Mouse (Mus musculus) neural tube, postnatal 0 days (tissue): Measurements from ENCODE around the gene Timm29. TPM values are rescaled to one million over a fixed set of nuclear protein-coding genes. Genes with fewer than 3 reads are reported as not detected.

Experiments
- microRNA counts: library from miRNA; unstranded; fragments of <30 nt; microRNA quantifications from one replicate; lab custom pipeline; 2015
- microRNA-seq: library from miRNA; unstranded; fragments of <30 nt; microRNA quantifications from one replicate; pipeline ENCODE4, GENCODE M21; 2016
- polyA plus RNA-seq: library from polyadenylated mRNA; unstranded; fragments of >200 nt; fragmentation: Nextera tagmentation; extraction: Ambion mirVana; gene quantifications from 2 replicates; pipeline ENCODE4 v1.2.1, GENCODE M21; 2015

Gene Timm29
- 48.5 and 49.7 TPM in 2 replicates for polyA plus RNA-seq

GRCm38 (mm10) chr9:21592703-21593121 lies at the start of gene Timm29, which contains the start of gene Yipf2:
Timm29 (plus strand) TSS chr9:21592722.
Yipf2 (minus strand) TSS chr9:21592828.

DNA sequence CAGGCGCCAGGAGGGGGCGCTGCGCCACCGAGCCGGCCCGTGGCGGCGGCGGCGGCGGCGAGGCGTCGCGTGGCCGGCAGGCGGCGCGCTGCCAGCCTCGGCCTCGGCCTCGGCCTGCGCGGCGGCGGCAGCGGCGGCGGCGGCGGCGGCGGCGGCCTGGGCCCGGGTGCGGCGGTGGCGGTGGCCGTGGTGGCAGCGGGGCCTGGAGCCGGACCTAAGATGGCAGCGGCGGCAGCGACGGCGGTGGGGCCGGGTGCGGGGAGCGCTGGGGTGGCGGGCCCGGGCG lies 45.8 kb upstream of the Timm29 start, which contains the start of gene Carm1:
Carm1 (plus strand) TSS at position 106 of the 286 bp plus-strand sequence.

DNA sequence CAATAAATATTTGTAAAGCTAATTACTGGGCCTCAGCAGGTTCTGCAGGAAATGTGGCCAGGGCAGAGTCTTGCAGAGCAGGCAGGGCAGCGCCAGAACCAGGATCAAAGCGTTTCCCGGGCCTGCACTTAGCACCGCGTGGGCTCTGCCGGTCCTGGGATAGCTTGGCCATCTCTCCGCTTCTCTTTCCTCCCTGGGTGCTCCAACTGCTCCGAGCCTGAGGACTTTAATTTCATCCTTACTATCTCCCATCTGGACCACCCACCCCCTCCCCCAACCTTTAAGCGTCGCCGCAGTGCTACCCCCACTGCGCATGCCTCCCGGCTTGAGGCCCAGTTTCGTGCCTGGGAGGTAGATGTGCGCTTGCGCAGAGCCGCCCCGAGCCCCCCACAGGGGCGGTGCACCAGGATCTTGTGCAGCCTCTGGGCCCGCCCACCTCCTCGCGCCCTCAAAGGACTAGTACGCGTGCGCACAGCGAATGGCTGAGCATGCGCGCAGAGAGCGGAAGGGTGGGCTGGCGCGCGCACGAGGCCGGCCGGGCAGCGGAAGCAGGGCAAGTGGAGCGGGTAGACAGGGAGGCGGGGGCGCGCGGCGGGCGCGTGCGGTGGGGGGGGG lies 23.2 kb downstream of the Timm29 start, which contains the start of gene Smarca4:
Smarca4 (plus strand) TSS at position 553 of the 615 bp plus-strand sequence.

MicroRNAs within 50 kb of the gene (microRNA counts, 519-probe panel; counts per million panel counts)
- microRNA mmu-miR-1946b (lab: Ali Mortazavi, UCI), result 40.5 counts per million

Small RNAs within 50 kb of the gene (microRNA-seq; reads per million reads assigned to microRNA genes)
- gene Mir1946b, result not detected

Other genes starting within 250 kb of the Timm29 start
- 156 and 169 TPM in 2 replicates for gene Ilf3, start 224.9 kb upstream of the Timm29 start, polyA plus RNA-seq
- 38.6 and 45.7 TPM in 2 replicates for gene Qtrt1, start 180.9 kb upstream of the Timm29 start, polyA plus RNA-seq
- 49.8 and 50.1 TPM in 2 replicates for gene Dnm2, start 167.8 kb upstream of the Timm29 start, polyA plus RNA-seq
- gene Tmed1, start 82.5 kb upstream of the Timm29 start, polyA plus RNA-seq, result 59.8 and 64.4 TPM in 2 replicates
- 1.2 and 1.6 TPM in 2 replicates for gene AB124611, start 66.5 kb upstream of the Timm29 start, polyA plus RNA-seq
- 24.3 and 30.1 TPM in 2 replicates for gene Carm1, start 45.8 kb upstream of the Timm29 start, polyA plus RNA-seq
- 18.7 and 21.2 TPM in 2 replicates for gene Yipf2, start 106 bp downstream of the Timm29 start, polyA plus RNA-seq
- gene Smarca4, start 23.4 kb downstream of the Timm29 start, polyA plus RNA-seq, result 62.2 and 75.6 TPM in 2 replicates
- 13.2 and 13.5 TPM in 2 replicates for gene Ldlr, start 130.8 kb downstream of the Timm29 start, polyA plus RNA-seq
- 11.5 and 14.8 TPM in 2 replicates for gene Spc24, start 167.6 kb downstream of the Timm29 start, polyA plus RNA-seq
- 3.9 and 4.1 TPM in 2 replicates for gene Kank2, start 206.0 kb downstream of the Timm29 start, polyA plus RNA-seq
- gene Angptl8, start 242.8 kb downstream of the Timm29 start, polyA plus RNA-seq, result 0.83 and 0.90 TPM in 2 replicates